Mouse (Mus musculus) lung, postnatal 10 days (tissue): ENCODE measurements around the gene Tmem52.
A peak's percentile ranks its signal among the peaks of the same experiment; 100 is the strongest.

Source experiments
- DNase-seq: peaks from one replicate; pipeline ENCODE4 v3.0.0; 2021

Gene Tmem52

DNA sequence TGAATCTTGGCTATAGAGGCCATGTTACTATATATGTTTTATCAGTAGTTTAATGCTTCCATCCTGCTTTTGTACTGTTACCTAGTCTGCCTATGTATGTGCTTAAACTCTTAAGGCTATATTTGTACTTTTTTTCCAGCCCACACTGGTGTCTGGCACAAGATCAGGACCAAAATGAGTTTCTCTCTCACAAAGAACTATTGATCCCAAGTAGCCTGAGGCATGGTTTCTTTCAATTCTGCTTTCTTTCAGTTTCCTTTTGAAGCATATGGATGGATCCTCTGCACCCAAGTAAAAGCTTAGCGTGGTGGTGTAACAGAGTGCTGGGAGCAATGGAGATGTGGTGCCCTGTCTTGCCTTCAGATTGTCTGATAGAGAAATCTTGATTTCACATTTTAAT lies 42.1 kb downstream of the Tmem52 start:
- no peak for DNase-seq

DNA sequence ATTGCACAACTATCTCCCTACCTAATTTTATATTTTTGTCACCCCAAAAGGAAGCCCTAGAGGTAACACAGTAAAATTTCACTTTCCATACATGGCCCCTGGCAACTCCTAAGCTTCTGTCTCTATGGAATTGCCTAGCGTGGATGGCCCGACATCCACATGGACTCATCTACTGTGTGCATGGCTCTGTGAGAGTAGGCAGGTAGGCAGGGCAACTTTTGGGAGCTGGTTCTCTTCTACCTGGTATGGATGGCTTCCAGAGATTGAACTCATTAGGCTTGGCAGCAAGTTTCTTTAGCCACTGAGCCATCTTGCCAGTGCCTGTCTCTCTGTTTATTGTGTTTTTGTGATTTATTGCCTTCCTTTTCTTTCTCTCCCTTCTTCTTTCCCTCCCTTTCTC lies 45.9 kb downstream of the Tmem52 start:
- DNase-seq = no peak

GRCm38 (mm10) chr4:155517948-155518517 lies 49.1 kb downstream of the Tmem52 start:
- DNase-seq = peak; percentile 6
